Mouse (Mus musculus) left cerebral cortex, postnatal 36 days (tissue): Measurements from ENCODE around the gene Pou3f3. TPM values are rescaled to one million over a fixed set of nuclear protein-coding genes. Genes with fewer than 3 reads are reported as not detected.

Experiments
- DNase-seq, 2 experiments: peaks; one replicate each; pipeline ENCODE4 v3.0.0; 2021 to 2022; ENCODE audit warnings: low spot score in 2 of 2, mixed read lengths in 1 of 2
- intact Hi-C: fragments of 180-260 bp; cut with DNase I; formaldehyde crosslinking; loops from one replicate; pipeline ENCODE4 v1.15.1; 2025
- total RNA-seq, 2 experiments: library from RNA; stranded (reverse); gene quantifications; 2 replicates each; pipeline ENCODE4 v1.2.3; 2021

Gene Pou3f3
- total RNA-seq: 10 to 100 TPM; 60.2 to 62.4 TPM

- intact Hi-C loops: loop anchor here (2.0 to 10.0 kb wide), 3 partner anchors 435 to 1821 kb away; no protein-coding TSS in a partner anchor
- DNase-seq: peak; percentile 95 to 96
Measured at GRCm38 (mm10) chr1:42695578-42695915, at the start of gene Pou3f3. TSS of gene Pou3f3 (plus strand) at chr1:42695768.

- intact Hi-C loops: no loop called here
- no peak for DNase-seq
Measured at GRCm38 (mm10) chr1:42648366-42648935, 47.1 kb upstream of the Pou3f3 start.

GRCm38 (mm10) chr1:42651461-42651860 lies 44.1 kb upstream of the Pou3f3 start:
- intact Hi-C loops: no loop called here

GRCm38 (mm10) chr1:42667546-42667945 lies 28.0 kb upstream of the Pou3f3 start:
- intact Hi-C loops: no loop called here
- DNase-seq: no peak

More at GRCm38 (mm10) chr1:42651461-42651860, 44.1 kb upstream of the Pou3f3 start:
- DNase-seq: no peak

- intact Hi-C loops: no loop called here
- peak in 1 of 2 experiments; percentile 2 for DNase-seq
Measured at GRCm38 (mm10) chr1:42680673-42681072, 14.9 kb upstream of the Pou3f3 start.

GRCm38 (mm10) chr1:42681762-42682161 lies 13.8 kb upstream of the Pou3f3 start:
- intact Hi-C loops: no loop called here
- DNase-seq: no peak

- no peak for DNase-seq
- intact Hi-C loops: loop anchor here (2.0 kb wide), 1 partner anchor 425 kb away; no protein-coding TSS in a partner anchor
Measured at GRCm38 (mm10) chr1:42683861-42684260, 11.7 kb upstream of the Pou3f3 start.

- peak; percentile 61 to 74 for DNase-seq
- intact Hi-C loops: loop anchor here (2.0 kb wide), 1 partner anchor 426 kb away; no protein-coding TSS in a partner anchor
Measured at GRCm38 (mm10) chr1:42684345-42684744, 11.2 kb upstream of the Pou3f3 start.

GRCm38 (mm10) chr1:42684783-42685182 lies 10.8 kb upstream of the Pou3f3 start:
- DNase-seq: peak; percentile 48 to 70
- intact Hi-C loops: loop anchor here (2.0 kb wide), 1 partner anchor 426 kb away; no protein-coding TSS in a partner anchor

GRCm38 (mm10) chr1:42685321-42685960 lies 10.1 kb upstream of the Pou3f3 start:
- DNase-seq: no peak

GRCm38 (mm10) chr1:42686194-42687131 lies 9.1 kb upstream of the Pou3f3 start:
- peak; percentile 73 to 76 for DNase-seq
- intact Hi-C loops: no loop called here

More at GRCm38 (mm10) chr1:42685321-42685960, 10.1 kb upstream of the Pou3f3 start:
- intact Hi-C loops: loop anchor here (2.0 kb wide), 1 partner anchor 427 kb away; no protein-coding TSS in a partner anchor

GRCm38 (mm10) chr1:42687271-42687670 lies 8.3 kb upstream of the Pou3f3 start:
- no peak for DNase-seq
- intact Hi-C loops: no loop called here

GRCm38 (mm10) chr1:42687756-42688540 lies 7.6 kb upstream of the Pou3f3 start:
- DNase-seq: no peak
- intact Hi-C loops: no loop called here

- intact Hi-C loops: no loop called here
- no peak for DNase-seq
Measured at GRCm38 (mm10) chr1:42688541-42689125, 6.9 kb upstream of the Pou3f3 start.

- DNase-seq: no peak
- intact Hi-C loops: loop anchor here (2.0 to 10.0 kb wide), 6 partner anchors 153 to 1815 kb away; no protein-coding TSS in a partner anchor
Measured at GRCm38 (mm10) chr1:42690024-42690575, 5.5 kb upstream of the Pou3f3 start.

- intact Hi-C loops: loop anchor here (2.0 to 10.0 kb wide), 6 partner anchors 154 to 1817 kb away; no protein-coding TSS in a partner anchor
- peak; percentile 81 to 82 for DNase-seq
Measured at GRCm38 (mm10) chr1:42691202-42692170, 4.1 kb upstream of the Pou3f3 start.

- intact Hi-C loops: loop anchor here (5.0 to 10.0 kb wide), 5 partner anchors 155 to 1817 kb away; no protein-coding TSS in a partner anchor
- no peak for DNase-seq
Measured at GRCm38 (mm10) chr1:42692221-42692620, 3.3 kb upstream of the Pou3f3 start.
